Mouse (Mus musculus) embryonic facial prominence, embryonic 13.5 days (tissue): ENCODE results near the gene Arhgap44. TPM values are rescaled to one million over a fixed set of nuclear protein-coding genes. Genes with fewer than 3 reads are reported as not detected.
A peak's percentile ranks its signal among the peaks of the same experiment; 100 is the strongest.

Source experiments
- ATAC-seq: fragments of 200-750 bp; cut with Nextera tagmentation; 2 replicates; pipeline ENCODE4 v1.8.0; 2017; ENCODE audit warnings: low read depth; ENCODE audit not compliant: insufficient number of reproducible peaks, insufficient read depth, low FRiP score, low TSS enrichment
- H3K27ac ChIP-seq: fragments of 300-500 bp; sonication (generic); 2 replicates; pipeline ENCODE4 v1.5.1; 2015; ENCODE audit warnings: moderate library complexity, mild to moderate bottlenecking, inconsistent platforms
- H3K27me3 ChIP-seq: fragments of 300-500 bp; sonication (generic); 2 replicates; pipeline ENCODE4 v1.6.1; 2015; ENCODE audit warnings: mild to moderate bottlenecking, inconsistent platforms
- H3K36me3 ChIP-seq: fragments of 300-500 bp; sonication (generic); 2 replicates; pipeline ENCODE4 v1.6.1; 2015; ENCODE audit warnings: mild to moderate bottlenecking, inconsistent platforms
- H3K4me1 ChIP-seq: fragments of 300-500 bp; sonication (generic); 2 replicates; pipeline ENCODE4 v1.6.1; 2015; ENCODE audit warnings: inconsistent platforms
- H3K4me2 ChIP-seq: fragments of 300-500 bp; sonication (generic); 2 replicates; pipeline ENCODE4 v1.6.1; 2015; ENCODE audit warnings: moderate library complexity, mild to moderate bottlenecking, inconsistent platforms
- H3K4me3 ChIP-seq: fragments of 300-500 bp; sonication (generic); 2 replicates; pipeline ENCODE4 v1.5.1; 2015; ENCODE audit warnings: mild to moderate bottlenecking, inconsistent platforms
- H3K9ac ChIP-seq: fragments of 300-500 bp; sonication (generic); 2 replicates; pipeline ENCODE4 v1.6.1; 2015; ENCODE audit warnings: mild to moderate bottlenecking, inconsistent platforms
- H3K9me3 ChIP-seq: fragments of 300-500 bp; sonication (generic); 2 replicates; pipeline ENCODE4 v1.6.1; 2016; ENCODE audit warnings: inconsistent platforms
- WGBS: fragments of 180-500 bp; shearing (Covaris S2); methylation state at CpG from one replicate; pipeline ENCODE4 v1.1.7; 2015; ENCODE audit warnings: mixed read lengths; 5-methylcytosine and 5-hydroxymethylcytosine counted together
- polyA plus RNA-seq: library from polyadenylated mRNA; unstranded; fragments of >200 nt; fragmentation: Nextera tagmentation; extraction: Ambion mirVana; gene quantifications from 2 replicates; pipeline ENCODE4 v1.2.1, GENCODE M21; 2015

Arhgap44 gene
- polyA plus RNA-seq, 1 experiment from 2014 or later, result 5.0 TPM

GRCm38 (mm10) chr11:64999685-65000084 is 163.1 kb downstream of the Arhgap44 start:
- ATAC-seq, result no peak
- no peak overlapping the region for H3K27ac ChIP-seq
- no peak overlapping the region for H3K4me3 ChIP-seq
- H3K4me2 ChIP-seq, result no peak overlapping the region
- H3K4me1 ChIP-seq, result no peaks in the 10 kb centered on the region
- H3K36me3 ChIP-seq, result peaks cover 81% of the 10 kb centered on the region
- 84% methylated on average over 5 of the region's 5 CpGs for WGBS
- H3K27me3 ChIP-seq, result no peaks in the 10 kb centered on the region
- no peaks in the 10 kb centered on the region for H3K9me3 ChIP-seq
- no peak overlapping the region for H3K9ac ChIP-seq

DNA sequence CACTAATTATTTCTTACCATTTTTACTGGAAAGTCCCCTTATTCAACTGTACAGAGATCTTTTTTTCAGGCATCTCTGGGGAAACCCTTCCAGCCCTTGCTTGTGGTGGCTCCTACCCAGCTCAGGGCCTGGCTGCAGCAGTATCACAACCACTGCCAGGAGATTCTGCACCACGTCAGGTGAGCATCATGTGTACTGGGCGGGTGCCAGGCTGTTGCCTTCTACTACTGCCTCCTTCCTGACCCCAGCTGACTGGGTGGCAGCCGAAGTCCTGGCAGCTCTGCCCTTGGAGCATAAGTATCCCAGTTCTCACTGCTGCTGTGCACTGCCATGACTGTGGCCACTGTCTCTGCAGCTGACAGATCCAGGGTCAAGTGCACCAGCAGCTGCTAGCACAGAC is 164.3 kb downstream of the Arhgap44 start:
- Histone ChIP-seq H3K27me3 (no peaks in the 10 kb centered on the region), H3K27ac (no peak overlapping the region), H3K36me3 (peaks cover 91% of the 10 kb centered on the region), H3K4me3 (no peak overlapping the region), H3K4me1 (no peaks in the 10 kb centered on the region), H3K4me2 (no peak overlapping the region), H3K9ac (no peak overlapping the region; the same call in 1 of the 2 replicates), H3K9me3 (no peaks in the 10 kb centered on the region)
- WGBS, result 88% methylated on average over 3 of the region's 3 CpGs
- no peak for ATAC-seq

- H3K4me1 ChIP-seq, result no peaks in the 10 kb centered on the region
- no peaks in the 10 kb centered on the region for H3K27me3 ChIP-seq
- H3K4me2 ChIP-seq, result no peak overlapping the region
- no peak overlapping the region for H3K27ac ChIP-seq
- no peaks in the 10 kb centered on the region for H3K9me3 ChIP-seq
- 84% methylated on average over 2 of the region's 2 CpGs for WGBS
- peaks cover 94% of the 10 kb centered on the region for H3K36me3 ChIP-seq
- H3K4me3 ChIP-seq, result no peak overlapping the region
- no peak for ATAC-seq
- no peak overlapping the region for H3K9ac ChIP-seq
These were observed 174.2 kb downstream of the Arhgap44 start for GRCm38 (mm10) chr11:64988556-64988955.

DNA sequence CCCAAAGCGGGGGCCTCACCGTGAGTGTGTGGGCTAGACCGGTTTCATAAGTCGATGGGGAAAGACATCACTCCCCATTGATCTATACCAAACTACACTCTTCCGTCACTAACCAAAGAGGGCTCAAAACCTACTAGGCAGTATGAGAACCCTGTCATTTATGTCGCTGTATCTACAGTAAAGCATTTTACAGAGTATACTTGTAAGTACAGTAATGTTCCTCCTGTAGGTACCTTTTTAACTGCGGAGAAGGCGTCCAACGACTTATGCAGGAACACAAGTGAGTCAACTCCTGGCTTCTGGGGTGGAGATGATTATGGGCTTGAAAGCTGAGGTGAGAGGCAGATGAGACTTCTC is 183.3 kb downstream of the Arhgap44 start:
- peak overlapping the region; percentile 86 for H3K4me2 ChIP-seq
- no peaks in the 10 kb centered on the region for H3K9me3 ChIP-seq
- no peak overlapping the region for H3K27ac ChIP-seq
- H3K4me3 ChIP-seq, result peak overlapping the region; percentile 94
- WGBS, result 13% methylated on average over 9 of the region's 9 CpGs
- no peak for ATAC-seq
- H3K36me3 ChIP-seq, result peaks cover 31% of the 10 kb centered on the region
- peak overlapping the region; percentile 83 for H3K9ac ChIP-seq
- no peaks in the 10 kb centered on the region for H3K27me3 ChIP-seq
- H3K4me1 ChIP-seq, result peaks cover 17% of the 10 kb centered on the region

DNA sequence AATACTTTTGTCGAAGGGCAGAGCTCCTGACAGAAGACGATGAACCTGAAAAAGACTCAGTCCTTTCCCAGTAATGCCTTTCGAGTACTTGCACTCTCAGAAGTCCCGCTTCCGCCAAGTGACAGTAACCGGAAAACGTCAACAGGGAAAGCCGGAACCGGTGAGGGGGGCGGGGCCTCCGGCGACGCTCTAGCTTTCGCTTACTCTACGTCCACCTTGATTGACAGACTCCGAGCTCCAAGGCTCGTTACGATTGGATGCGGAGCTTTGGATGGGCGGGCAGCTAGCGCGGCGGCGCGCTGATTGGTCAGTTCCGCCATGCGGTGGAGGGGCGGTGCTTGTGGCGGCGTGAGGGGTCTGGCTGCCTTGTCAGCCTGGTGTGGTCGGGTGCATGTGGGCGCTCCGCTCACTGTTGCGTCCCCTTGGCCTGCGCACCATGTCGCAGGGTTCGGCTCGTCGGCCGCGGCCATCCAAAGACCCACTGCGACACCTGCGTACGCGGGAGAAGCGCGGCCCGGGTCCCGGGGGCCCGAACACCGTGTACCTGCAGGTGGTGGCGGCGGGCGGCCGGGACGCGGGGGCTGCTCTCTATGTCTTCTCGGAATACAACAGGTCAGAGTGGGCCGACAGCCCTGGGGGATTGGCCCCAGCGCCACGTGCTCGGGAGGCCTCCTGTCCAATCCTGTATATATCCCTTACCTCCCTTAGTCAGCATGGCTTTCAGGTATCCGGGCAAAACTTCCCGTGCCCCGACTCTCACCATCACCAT is 183.9 kb downstream of the Arhgap44 start, which contains the start of gene Elac2:
Gene Elac2 (plus strand): TSS at position 319 of the 769 bp plus-strand sequence.
- Histone ChIP-seq H3K9ac (peak within 1 kb of the TSS; percentile 83), H3K36me3 (peaks cover 25% of the 10 kb centered on the region), H3K27ac (no peak within 1 kb of the TSS), H3K4me2 (peak within 1 kb of the TSS; percentile 86), H3K27me3 (no peaks in the 10 kb centered on the region), H3K4me3 (peak within 1 kb of the TSS; percentile 94), H3K9me3 (no peaks in the 10 kb centered on the region), H3K4me1 (peaks cover 17% of the 10 kb centered on the region)
- peak; percentile 98 for ATAC-seq
- under 1% methylated on average over 65 of the region's 65 CpGs for WGBS

DNA sequence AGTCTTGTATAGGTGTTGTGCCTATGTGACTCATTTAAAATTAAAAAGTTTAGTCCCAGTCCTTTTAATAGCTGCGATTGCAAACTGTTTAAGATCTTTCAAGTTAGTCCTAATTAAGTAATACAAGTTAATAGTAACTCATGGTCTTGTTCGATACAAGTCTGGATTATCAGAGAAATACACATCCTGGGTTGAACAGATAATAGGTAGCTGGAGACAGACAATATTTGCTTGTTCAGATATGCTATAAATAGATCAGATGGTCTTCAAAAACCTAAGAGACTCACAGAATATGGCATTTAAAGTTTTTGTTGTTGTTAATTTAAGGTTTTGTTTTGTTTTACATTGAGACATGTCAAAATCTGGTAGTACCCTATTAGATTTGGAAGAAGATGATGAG is 190.3 kb downstream of the Arhgap44 start:
- no peak overlapping the region for H3K9ac ChIP-seq
- H3K9me3 ChIP-seq, result no peaks in the 10 kb centered on the region
- H3K4me1 ChIP-seq, result peaks cover 19% of the 10 kb centered on the region
- no peaks in the 10 kb centered on the region for H3K36me3 ChIP-seq
- 70% methylated on average over 2 of the region's 2 CpGs for WGBS
- H3K4me2 ChIP-seq, result no peak overlapping the region
- no peak overlapping the region for H3K4me3 ChIP-seq
- H3K27ac ChIP-seq, result no peak overlapping the region
- H3K27me3 ChIP-seq, result peaks cover 16% of the 10 kb centered on the region
- ATAC-seq, result no peak

GRCm38 (mm10) chr11:64971471-64971988 is 191.2 kb downstream of the Arhgap44 start:
- no peak overlapping the region for H3K4me3 ChIP-seq
- H3K9me3 ChIP-seq, result no peaks in the 10 kb centered on the region
- peaks cover 25% of the 10 kb centered on the region for H3K4me1 ChIP-seq
- peaks cover 16% of the 10 kb centered on the region for H3K27me3 ChIP-seq
- ATAC-seq, result no peak
- H3K9ac ChIP-seq, result no peak overlapping the region
- WGBS, result 72% methylated on average over 3 of the region's 3 CpGs
- H3K36me3 ChIP-seq, result no peaks in the 10 kb centered on the region
- H3K4me2 ChIP-seq, result no peak overlapping the region
- no peak overlapping the region for H3K27ac ChIP-seq

GRCm38 (mm10) chr11:64968939-64969342 is 193.8 kb downstream of the Arhgap44 start:
- H3K9me3 ChIP-seq, result no peaks in the 10 kb centered on the region
- H3K27ac ChIP-seq, result no peak overlapping the region
- no peak overlapping the region for H3K4me2 ChIP-seq
- H3K4me3 ChIP-seq, result no peak overlapping the region
- H3K9ac ChIP-seq, result no peak overlapping the region
- no peak for ATAC-seq
- no peaks in the 10 kb centered on the region for H3K36me3 ChIP-seq
- H3K4me1 ChIP-seq, result peaks cover 33% of the 10 kb centered on the region
- 39% methylated on average over 4 of the region's 4 CpGs for WGBS
- peaks cover 16% of the 10 kb centered on the region for H3K27me3 ChIP-seq

GRCm38 (mm10) chr11:64968507-64968906 is 194.3 kb downstream of the Arhgap44 start:
- Histone ChIP-seq H3K9me3 (no peaks in the 10 kb centered on the region), H3K27ac (no peak overlapping the region), H3K36me3 (no peaks in the 10 kb centered on the region), H3K27me3 (peaks cover 16% of the 10 kb centered on the region), H3K9ac (no peak overlapping the region), H3K4me3 (no peak overlapping the region), H3K4me2 (no peak overlapping the region), H3K4me1 (peaks cover 33% of the 10 kb centered on the region)
- ATAC-seq, result no peak
- WGBS, result 4% methylated on average over 3 of the region's 3 CpGs

DNA sequence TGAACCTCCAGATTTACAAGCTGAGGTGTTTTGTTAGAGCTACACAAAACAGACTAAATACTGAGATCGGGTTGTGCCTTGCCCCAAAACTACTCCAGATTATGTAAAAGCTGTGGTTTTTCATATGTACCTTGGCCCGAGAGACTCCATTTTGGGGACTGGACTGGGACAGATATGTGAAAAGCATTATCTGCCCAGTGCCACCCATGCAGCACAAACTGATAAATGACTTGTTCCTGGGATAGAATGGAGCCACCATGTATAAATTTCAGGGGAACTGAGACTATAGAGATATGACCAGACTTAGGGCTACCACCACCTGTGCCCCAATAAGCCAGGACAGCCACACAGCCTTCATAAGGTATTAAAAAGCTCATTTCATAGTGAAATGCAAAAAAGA is 200.1 kb downstream of the Arhgap44 start:
- no peaks in the 10 kb centered on the region for H3K27me3 ChIP-seq
- WGBS, result 91% methylated on average over 2 of the region's 2 CpGs
- H3K4me1 ChIP-seq, result peaks cover 24% of the 10 kb centered on the region
- no peak overlapping the region for H3K27ac ChIP-seq
- H3K9ac ChIP-seq, result no peak overlapping the region
- no peaks in the 10 kb centered on the region for H3K36me3 ChIP-seq
- ATAC-seq, result no peak
- H3K9me3 ChIP-seq, result no peaks in the 10 kb centered on the region
- H3K4me3 ChIP-seq, result no peak overlapping the region
- no peak overlapping the region for H3K4me2 ChIP-seq

DNA sequence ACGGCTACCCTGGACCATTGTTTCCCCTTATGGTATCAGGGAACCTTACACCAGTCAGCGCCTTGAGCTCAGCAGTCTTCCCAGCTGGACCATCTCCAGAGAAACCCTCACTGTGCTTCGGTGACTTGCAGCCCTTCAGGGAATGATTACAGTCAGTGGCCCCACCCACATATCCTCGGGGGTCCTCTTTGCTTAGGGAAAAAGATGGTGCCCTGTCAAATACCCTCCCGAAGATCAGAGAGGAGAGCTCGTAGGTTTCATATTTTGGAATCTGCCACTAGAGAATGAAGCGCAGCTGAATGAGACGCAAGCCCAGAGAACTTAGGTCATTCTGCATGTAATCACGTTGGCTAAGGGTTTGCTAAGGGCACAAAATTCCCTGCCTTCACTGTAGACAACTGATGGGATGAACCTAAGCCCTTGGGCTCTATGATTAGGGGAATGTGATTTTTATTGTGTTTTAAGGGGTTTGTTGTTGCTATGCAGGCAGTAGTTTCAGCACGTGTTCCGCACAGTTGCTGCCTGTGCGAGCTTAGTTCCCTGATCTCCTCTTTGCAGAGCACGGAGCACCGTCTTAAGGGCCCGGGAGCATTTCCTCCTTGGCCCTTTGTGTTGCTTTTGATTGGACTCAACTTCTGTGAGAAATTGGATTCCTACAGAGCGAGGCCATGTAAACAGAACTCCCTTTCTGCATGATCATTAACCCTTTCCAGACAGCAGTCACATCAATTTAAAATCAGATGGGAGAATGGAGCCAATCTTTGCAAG is 205.6 kb downstream of the Arhgap44 start:
- Histone ChIP-seq H3K4me3 (peak overlapping the region; percentile 25), H3K36me3 (no peaks in the 10 kb centered on the region), H3K4me1 (peaks cover 32% of the 10 kb centered on the region), H3K27ac (peak overlapping the region; percentile 51), H3K27me3 (no peaks in the 10 kb centered on the region), H3K4me2 (peak overlapping the region; percentile 56), H3K9me3 (no peaks in the 10 kb centered on the region), H3K9ac (peak overlapping the region; percentile 40)
- WGBS, result 3% methylated on average over 16 of the region's 16 CpGs
- no peak for ATAC-seq
